Comparison of ENCODE assay signal across 20 mouse cellular contexts in genomic region chr1:55158821-55159220, GRCm38 (mm10). TPM values are rescaled to one million over a fixed set of nuclear protein-coding genes. Genes with fewer than 3 reads are reported as not detected.
A peak's percentile ranks its signal among the peaks of the same experiment; 100 is the strongest.
DNase-seq lines count a peak whose midpoint lies in the region; ATAC-seq and TF ChIP-seq lines count a peak whose summit lies in the region.
"Had no signal": no experiment of that assay in that cellular context is flagged by ENCODE, and none has a peak within 500 bp of the region (broad histone marks: within the 10 kb centered on the region; RNA-seq: fewer than 3 reads in every experiment).

No protein-coding gene starts in this region.

- ATAC-seq in intestine, embryonic 14.5 days (replicated peaks; ENCODE audit: low FRiP score, low TSS enrichment, low read depth), result no peak
- ATAC-seq in intestine, embryonic 16.5 days, result no peak
- ATAC-seq: CD4-positive, CD25-positive, alpha-beta regulatory T cell, adult 4 months; forebrain, embryonic 13.5 days; forebrain, embryonic 16.5 days had no signal

- TF ChIP-seq POLR2A in cortical plate, adult 2 months (IDR thresholded peaks at IDR 0.05; ENCODE audit: extremely low read depth, insufficient read depth, low read length), result no peak

- intact Hi-C loops in left cerebral cortex, postnatal 25 days (cut with DNase I), result loop anchor here (2.0 kb wide), 1 partner anchor 28 kb away; the partner anchor contains the start of gene Mob4
- intact Hi-C loops in left cerebral cortex, postnatal 36 days (cut with DNase I), result no loop called here

- no peak overlapping the region for H3K4me2 ChIP-seq in intestine, embryonic 14.5 days (ENCODE audit: low read length)
- no peak overlapping the region for H3K4me2 ChIP-seq in intestine, embryonic 16.5 days (ENCODE audit: low read depth, low read length)
- H3K4me2 ChIP-seq: forebrain, embryonic 13.5 days; heart, embryonic 11.5 days; hindbrain, embryonic 12.5 days; hindbrain, embryonic 15.5 days had no signal

- no peak overlapping the region for H3K27ac ChIP-seq in intestine, embryonic 14.5 days (ENCODE audit: low read depth)
- no peak overlapping the region for H3K27ac ChIP-seq in intestine, embryonic 16.5 days (ENCODE audit: low read length)
- H3K27ac ChIP-seq in cortical plate, adult 2 months (ENCODE audit: insufficient read depth, low read length), result peak overlapping the region; percentile 82; the same call in 1 of the 2 replicates
- H3K27ac ChIP-seq: forebrain, embryonic 10.5 days; forebrain, embryonic 13.5 days; hindbrain, embryonic 12.5 days; hindbrain, embryonic 15.5 days had no signal

- peaks cover 40% of the 10 kb centered on the region for H3K36me3 ChIP-seq in intestine, embryonic 14.5 days (ENCODE audit: control insufficient read depth, insufficient read depth, low read length)
- H3K36me3 ChIP-seq in intestine, embryonic 16.5 days (ENCODE audit: control insufficient read depth, insufficient read depth, low read length), result peaks cover 3% of the 10 kb centered on the region; the same call in 1 of the 2 replicates

- peak; percentile 29 for DNase-seq in intestine, embryonic 14.5 days (ENCODE audit: low spot score)
- DNase-seq in left cerebral cortex, postnatal 25 days (ENCODE audit: low spot score in 2 of 2), result peak; percentile 28 to 77
- no peak for DNase-seq in left cerebral cortex, postnatal 36 days (ENCODE audit: low spot score in 2 of 2)
- DNase-seq in thymus, postnatal 25 days, result no peak
- DNase-seq: adrenal gland, adult 2 months; adrenal gland, postnatal 14 days; cerebellum, adult 11-12 months; cerebellum, adult 8-10 months; cerebellum, postnatal 10 days; cerebellum, postnatal 36 days; gastrocnemius, postnatal 25 days had no signal

- no peaks in the 10 kb centered on the region for H3K27me3 ChIP-seq in intestine, embryonic 14.5 days (replicated peaks; ENCODE audit: control insufficient read depth, insufficient read depth, low read length)
- H3K27me3 ChIP-seq in intestine, embryonic 16.5 days (replicated peaks; ENCODE audit: control insufficient read depth, insufficient read depth, low read length), result no peaks in the 10 kb centered on the region
- H3K27me3 ChIP-seq: forebrain, embryonic 13.5 days; hindbrain, embryonic 12.5 days; hindbrain, embryonic 15.5 days had no signal

- H3K9me3 ChIP-seq in intestine, embryonic 14.5 days (ENCODE audit: control insufficient read depth, low read length), result no peaks in the 10 kb centered on the region
- H3K9me3 ChIP-seq in intestine, embryonic 16.5 days (ENCODE audit: control insufficient read depth, low read length), result no peaks in the 10 kb centered on the region
- H3K9me3 ChIP-seq: forebrain, embryonic 10.5 days; forebrain, embryonic 13.5 days; hindbrain, embryonic 12.5 days; hindbrain, embryonic 15.5 days had no signal

- H3K9ac ChIP-seq in intestine, embryonic 14.5 days (ENCODE audit: low read length), result no peak overlapping the region
- H3K9ac ChIP-seq in intestine, embryonic 16.5 days (ENCODE audit: low read depth, low read length), result no peak overlapping the region
- H3K9ac ChIP-seq: forebrain, embryonic 13.5 days; hindbrain, embryonic 12.5 days; hindbrain, embryonic 15.5 days had no signal

- no peaks in the 10 kb centered on the region for H3K4me1 ChIP-seq in intestine, embryonic 14.5 days (replicated peaks; ENCODE audit: control insufficient read depth, insufficient read depth, low read length)
- no peaks in the 10 kb centered on the region for H3K4me1 ChIP-seq in intestine, embryonic 16.5 days (ENCODE audit: control insufficient read depth, insufficient read depth, low read length)
- H3K4me1 ChIP-seq in cortical plate, adult 2 months (ENCODE audit: control insufficient read depth, insufficient read depth, low read length), result peaks cover 10% of the 10 kb centered on the region; the same call in 1 of the 2 replicates
- H3K4me1 ChIP-seq: forebrain, embryonic 10.5 days; hindbrain, embryonic 12.5 days; hindbrain, embryonic 15.5 days had no signal

- TF ChIP-seq CTCF in cortical plate, adult 2 months (IDR thresholded peaks at IDR 0.05; ENCODE audit: extremely low read depth, insufficient read depth, low read length), result no peak

- WGBS in intestine, embryonic 14.5 days, result 92% methylated on average over 8 of the region's 8 CpGs
- 90% methylated on average over 8 of the region's 8 CpGs for whole genome bisulfite sequencing in intestine, embryonic 16.5 days

- H3K4me3 ChIP-seq in intestine, embryonic 14.5 days (ENCODE audit: low read depth, low read length), result no peak overlapping the region
- no peak overlapping the region for H3K4me3 ChIP-seq in intestine, embryonic 16.5 days (ENCODE audit: low read length)
- H3K4me3 ChIP-seq in cortical plate, adult 2 months (ENCODE audit: insufficient read depth, low read length), result no peak overlapping the region
- H3K4me3 ChIP-seq: forebrain, embryonic 10.5 days; forebrain, embryonic 13.5 days; hindbrain, embryonic 12.5 days; hindbrain, embryonic 15.5 days had no signal

RNA-seq across cellular contexts. Expression of gene Mob4, which starts 27.8 kb away (rescaled TPM):
- polyA plus RNA-seq in intestine, embryonic 14.5 days (2014; fragmentation: Nextera tagmentation; extraction: Ambion mirVana), result 145 and 146 TPM in 2 replicates
- polyA plus RNA-seq in intestine, embryonic 16.5 days (2015; fragmentation: Nextera tagmentation; extraction: Ambion mirVana), result 139 and 155 TPM in 2 replicates
- total RNA-seq in left cerebral cortex, postnatal 25 days (2021), result 10 to 100 TPM; 56.7 to 59.2 TPM
- 10 to 100 TPM; 51.0 to 54.8 TPM for total RNA-seq in left cerebral cortex, postnatal 36 days (2021)
- polyA plus RNA-seq in cortical plate, adult 2 months (2012; rRNA removed), result 39.2 and 39.8 TPM in 2 replicates

Comparison
In these comparisons a context has a peak if more than half of its experiments do, and no peak if none do; other contexts are left out.
1. DNase-seq: peak in intestine, embryonic 14.5 days (single experiment) and left cerebral cortex, postnatal 25 days (2 of 2); none in left cerebral cortex, postnatal 36 days (0 of 2) and thymus, postnatal 25 days (single experiment).